Mouse (Mus musculus) embryonic facial prominence, embryonic 13.5 days (tissue): ENCODE measurements at regions not wholly inside any gene's neighbourhood (a gene's known extent, or its start where the extent isn't known, plus 50 kb on each side); places are given as distances from the start of the nearest gene placed in this dataset.
A peak's percentile ranks its signal among the peaks of the same experiment; 100 is the strongest.

Experiments used
- ATAC-seq: fragments of 200-750 bp; cut with Nextera tagmentation; 2 replicates; pipeline ENCODE4 v1.8.0; 2017; ENCODE audit warnings: low read depth; ENCODE audit not compliant: insufficient number of reproducible peaks, insufficient read depth, low FRiP score, low TSS enrichment
- H3K27ac ChIP-seq: fragments of 300-500 bp; sonication (generic); 2 replicates; pipeline ENCODE4 v1.5.1; 2015; ENCODE audit warnings: moderate library complexity, mild to moderate bottlenecking, inconsistent platforms
- H3K27me3 ChIP-seq: fragments of 300-500 bp; sonication (generic); 2 replicates; pipeline ENCODE4 v1.6.1; 2015; ENCODE audit warnings: mild to moderate bottlenecking, inconsistent platforms
- H3K36me3 ChIP-seq: fragments of 300-500 bp; sonication (generic); 2 replicates; pipeline ENCODE4 v1.6.1; 2015; ENCODE audit warnings: mild to moderate bottlenecking, inconsistent platforms
- H3K4me1 ChIP-seq: fragments of 300-500 bp; sonication (generic); 2 replicates; pipeline ENCODE4 v1.6.1; 2015; ENCODE audit warnings: inconsistent platforms
- H3K4me2 ChIP-seq: fragments of 300-500 bp; sonication (generic); 2 replicates; pipeline ENCODE4 v1.6.1; 2015; ENCODE audit warnings: moderate library complexity, mild to moderate bottlenecking, inconsistent platforms
- H3K4me3 ChIP-seq: fragments of 300-500 bp; sonication (generic); 2 replicates; pipeline ENCODE4 v1.5.1; 2015; ENCODE audit warnings: mild to moderate bottlenecking, inconsistent platforms
- H3K9ac ChIP-seq: fragments of 300-500 bp; sonication (generic); 2 replicates; pipeline ENCODE4 v1.6.1; 2015; ENCODE audit warnings: mild to moderate bottlenecking, inconsistent platforms
- H3K9me3 ChIP-seq: fragments of 300-500 bp; sonication (generic); 2 replicates; pipeline ENCODE4 v1.6.1; 2016; ENCODE audit warnings: inconsistent platforms
- WGBS: fragments of 180-500 bp; shearing (Covaris S2); methylation state at CpG from one replicate; pipeline ENCODE4 v1.1.7; 2015; ENCODE audit warnings: mixed read lengths; 5-methylcytosine and 5-hydroxymethylcytosine counted together

DNA sequence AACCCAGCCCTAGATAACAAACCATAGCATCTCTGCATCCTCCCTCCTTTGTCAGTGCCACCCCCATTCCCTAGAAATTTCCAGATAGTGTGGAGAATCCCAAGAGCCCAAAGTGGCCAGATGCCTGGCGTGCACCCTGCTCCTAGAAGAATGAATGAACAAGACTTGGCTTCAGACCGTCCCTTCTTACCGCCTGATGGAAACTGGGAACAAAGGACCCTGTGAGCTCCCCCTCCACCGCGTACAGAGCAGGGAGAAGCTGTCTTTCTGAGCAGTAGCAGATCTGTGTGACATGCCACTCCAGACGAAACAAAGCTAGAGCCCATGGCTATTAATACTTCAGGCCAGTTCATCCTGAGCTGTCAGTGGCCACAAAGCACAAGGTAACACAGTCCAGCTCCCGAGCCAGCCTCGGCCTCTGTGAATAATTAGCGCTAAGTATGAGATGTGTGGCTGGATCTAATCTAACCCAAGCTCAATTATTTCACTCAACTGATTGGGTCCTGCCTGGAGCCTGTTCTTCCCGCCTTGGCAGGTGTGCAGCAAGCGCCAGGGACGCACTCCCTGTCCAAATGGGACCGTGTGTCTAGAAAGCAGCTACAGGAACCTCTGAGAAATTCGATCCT lies 111.6 kb downstream of the Cxcl12 start:
- Histone ChIP-seq H3K4me3 (no peak overlapping the region), H3K9me3 (no peaks in the 10 kb centered on the region), H3K4me2 (no peak overlapping the region), H3K4me1 (peaks cover 24% of the 10 kb centered on the region), H3K27me3 (peaks cover 41% of the 10 kb centered on the region), H3K9ac (0 out of 2 replicates have a peak overlapping the region, but pooled peaks have one; percentile 40), H3K36me3 (no peaks in the 10 kb centered on the region), H3K27ac (no peak overlapping the region)
- ATAC-seq, result no peak
- WGBS, result 25% methylated on average over 14 of the region's 14 CpGs

DNA sequence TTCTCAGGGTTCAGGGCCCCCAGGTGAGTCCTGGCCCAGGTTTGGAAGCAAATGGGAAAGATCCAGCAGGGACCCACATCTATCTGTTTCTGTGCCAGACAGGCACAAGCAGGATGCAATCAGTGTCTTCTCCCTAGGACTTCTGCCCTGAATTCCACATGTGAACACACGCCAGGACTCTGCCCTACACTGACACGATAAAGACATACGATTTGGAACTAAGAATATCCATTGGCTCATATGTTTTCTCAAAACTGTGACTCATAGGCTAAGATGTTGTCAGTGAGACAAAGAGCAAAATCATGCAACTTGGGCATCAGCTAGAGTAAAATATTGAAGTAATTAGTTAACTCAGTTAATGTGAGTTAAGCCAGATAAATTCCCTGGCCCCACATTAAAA lies 112.6 kb downstream of the Cxcl12 start:
- Histone ChIP-seq H3K36me3 (no peaks in the 10 kb centered on the region), H3K27me3 (peaks cover 35% of the 10 kb centered on the region), H3K4me2 (no peak overlapping the region), H3K9me3 (no peaks in the 10 kb centered on the region), H3K4me3 (no peak overlapping the region), H3K9ac (no peak overlapping the region), H3K27ac (no peak overlapping the region), H3K4me1 (peaks cover 19% of the 10 kb centered on the region)
- no peak for ATAC-seq
- WGBS, result 85% methylated on average over 3 of the region's 3 CpGs

DNA sequence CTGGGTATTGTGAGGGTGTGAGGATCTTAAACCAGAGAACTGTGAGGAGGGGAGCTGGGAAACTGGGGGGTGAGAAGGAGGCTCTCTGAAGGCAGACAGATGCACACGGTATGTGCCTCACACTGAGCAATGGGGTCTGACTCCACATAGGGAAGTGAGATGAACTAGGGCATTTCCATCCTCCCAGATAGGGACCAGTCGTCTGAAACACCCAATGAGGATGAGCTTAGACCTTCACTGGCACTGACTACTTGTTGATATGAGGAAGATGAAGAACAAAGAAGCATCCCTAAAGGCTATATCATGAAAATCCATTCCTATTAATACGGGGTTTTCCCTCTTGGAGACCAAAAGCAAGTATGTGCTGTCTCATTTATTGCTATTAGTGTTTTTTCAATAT lies 115.3 kb downstream of the Cxcl12 start:
- Histone ChIP-seq H3K9me3 (no peaks in the 10 kb centered on the region), H3K9ac (no peak overlapping the region), H3K27me3 (peaks cover 30% of the 10 kb centered on the region), H3K4me3 (no peak overlapping the region), H3K4me1 (peaks cover 17% of the 10 kb centered on the region), H3K4me2 (no peak overlapping the region), H3K27ac (no peak overlapping the region), H3K36me3 (no peaks in the 10 kb centered on the region)
- ATAC-seq, result no peak
- WGBS, result 83% methylated on average over 3 of the region's 3 CpGs

DNA sequence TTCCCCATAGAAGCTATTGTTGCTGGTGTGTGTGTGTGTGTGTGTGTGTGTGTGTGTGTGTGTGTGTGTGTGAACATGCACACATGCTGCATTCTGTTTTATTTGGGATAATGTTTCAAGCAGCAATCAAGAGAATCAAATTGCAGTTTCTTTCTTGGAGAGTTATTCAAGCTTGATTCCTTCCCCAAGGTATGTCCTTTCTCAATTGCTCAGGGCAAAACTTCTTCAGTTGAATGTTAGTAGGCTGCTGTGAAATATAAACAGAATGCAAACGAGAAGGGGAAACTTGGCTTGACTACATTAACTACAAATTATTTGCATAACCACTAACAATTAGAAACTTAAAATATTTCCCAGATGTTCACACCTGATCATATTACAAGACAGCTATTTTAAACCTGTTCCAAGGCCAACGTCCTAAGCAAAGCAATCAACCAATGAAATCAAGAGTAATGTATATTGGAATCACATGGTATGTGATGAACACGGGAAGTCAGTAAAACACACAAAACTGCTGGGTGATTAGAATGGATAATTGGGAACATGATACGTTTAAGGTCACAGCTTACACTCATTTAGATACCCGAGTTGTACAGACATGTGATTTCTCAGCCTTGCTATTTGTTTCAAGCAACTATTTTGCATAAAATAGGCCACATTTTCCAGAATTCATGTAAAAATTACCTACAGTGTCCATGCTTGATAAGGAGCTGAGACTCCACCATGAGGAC lies 116.2 kb downstream of the Cxcl12 start:
- no peak overlapping the region for H3K9ac ChIP-seq
- no peak for ATAC-seq
- peaks cover 21% of the 10 kb centered on the region for H3K27me3 ChIP-seq
- no peak overlapping the region for H3K27ac ChIP-seq
- no peak overlapping the region for H3K4me2 ChIP-seq
- no peaks in the 10 kb centered on the region for H3K36me3 ChIP-seq
- no peak overlapping the region for H3K4me3 ChIP-seq
- peaks cover 13% of the 10 kb centered on the region for H3K4me1 ChIP-seq
- no peaks in the 10 kb centered on the region for H3K9me3 ChIP-seq
- 22% methylated on average over 5 of the region's 5 CpGs for WGBS

DNA sequence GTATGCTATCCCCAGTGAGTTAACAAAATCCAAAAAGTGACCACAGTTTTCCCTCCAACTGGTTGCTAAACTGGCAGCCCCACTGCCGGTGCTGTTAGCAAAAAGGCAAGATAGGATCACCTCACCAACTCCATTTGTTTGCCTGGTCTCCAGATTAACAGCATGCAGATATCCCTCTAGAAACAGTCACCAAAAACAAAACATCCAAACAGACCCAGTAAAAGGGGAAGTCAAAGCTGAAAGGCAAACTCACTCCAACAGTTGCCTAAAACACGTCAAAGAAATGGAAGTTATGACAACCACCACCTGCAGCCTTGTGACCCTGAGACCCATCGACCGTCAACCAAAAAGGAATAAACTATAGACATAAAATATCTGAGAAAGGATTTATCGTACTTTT lies 119.1 kb downstream of the Cxcl12 start:
- Histone ChIP-seq H3K9ac (no peak overlapping the region), H3K4me2 (no peak overlapping the region), H3K9me3 (no peaks in the 10 kb centered on the region), H3K36me3 (no peaks in the 10 kb centered on the region), H3K4me1 (no peaks in the 10 kb centered on the region; the same call in 1 of the 2 replicates), H3K27me3 (no peaks in the 10 kb centered on the region; the same call in 1 of the 2 replicates), H3K27ac (no peak overlapping the region), H3K4me3 (no peak overlapping the region)
- ATAC-seq, result no peak
- 88% methylated on average over 5 of the region's 5 CpGs for WGBS

DNA sequence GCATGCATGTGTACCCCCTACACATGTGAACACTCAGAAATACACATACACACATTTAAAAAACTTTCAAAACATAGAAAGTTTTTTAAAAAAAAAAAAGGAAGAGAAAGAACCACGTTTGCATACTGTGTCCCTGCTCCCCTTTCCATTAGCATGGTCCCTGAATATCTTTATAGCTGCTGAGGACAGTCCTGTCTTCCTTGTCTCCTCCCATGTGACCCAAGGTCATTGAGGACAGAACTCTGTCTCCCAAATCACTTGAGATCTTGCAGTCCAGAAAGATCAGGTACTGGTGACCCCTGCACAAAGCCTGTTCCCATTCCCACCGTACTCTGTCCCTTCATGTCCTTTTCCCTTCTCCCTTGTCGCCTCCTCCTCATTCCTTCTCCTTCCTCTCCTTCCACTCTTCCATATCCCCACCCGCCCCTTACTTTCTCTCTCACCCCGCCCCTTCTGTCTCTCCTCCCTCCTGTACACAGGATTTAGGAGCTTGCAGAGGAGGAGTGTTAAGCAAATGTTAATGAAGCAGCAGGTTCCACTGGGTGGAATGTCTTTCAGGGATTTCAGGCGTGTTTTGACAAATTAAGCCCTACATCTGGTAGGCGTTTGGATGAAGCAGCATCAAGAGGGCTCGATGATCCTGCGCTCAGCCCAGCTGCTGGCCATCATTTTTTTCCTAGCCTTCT lies 125.6 kb downstream of the Cxcl12 start:
- Histone ChIP-seq H3K9ac (no peak overlapping the region), H3K36me3 (no peaks in the 10 kb centered on the region), H3K27ac (no peak overlapping the region), H3K27me3 (peaks cover 4% of the 10 kb centered on the region; the same call in 1 of the 2 replicates), H3K4me1 (no peaks in the 10 kb centered on the region), H3K9me3 (no peaks in the 10 kb centered on the region), H3K4me2 (no peak overlapping the region), H3K4me3 (no peak overlapping the region)
- no peak for ATAC-seq
- 24% methylated on average over 9 of the region's 9 CpGs for WGBS

DNA sequence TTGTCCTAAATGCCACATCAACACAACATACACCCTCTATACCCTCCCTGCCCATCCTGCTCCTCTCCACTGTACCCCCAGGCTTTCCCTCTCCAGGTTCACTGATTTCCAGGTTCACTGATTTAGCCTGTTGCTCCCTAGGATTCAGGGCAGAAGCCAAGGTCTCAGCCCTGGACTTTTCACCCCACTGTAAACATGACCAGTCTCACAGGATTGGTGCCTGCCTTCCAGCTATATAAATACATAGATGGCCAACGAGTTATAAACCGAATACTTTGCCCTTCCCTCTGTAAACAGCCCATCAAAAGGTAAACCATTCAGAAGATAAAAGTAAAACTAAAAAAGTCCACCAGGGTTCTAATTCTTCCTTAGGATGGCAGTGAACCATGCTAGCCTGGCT lies 129.6 kb downstream of the Cxcl12 start:
- H3K4me1 ChIP-seq, result no peaks in the 10 kb centered on the region
- no peaks in the 10 kb centered on the region for H3K9me3 ChIP-seq
- 96% methylated on average over 2 of the region's 2 CpGs for WGBS
- H3K4me3 ChIP-seq, result no peak overlapping the region
- H3K36me3 ChIP-seq, result no peaks in the 10 kb centered on the region
- no peak overlapping the region for H3K4me2 ChIP-seq
- no peak for ATAC-seq
- H3K27ac ChIP-seq, result no peak overlapping the region
- no peak overlapping the region for H3K9ac ChIP-seq
- H3K27me3 ChIP-seq, result peaks cover 4% of the 10 kb centered on the region; the same call in 1 of the 2 replicates

DNA sequence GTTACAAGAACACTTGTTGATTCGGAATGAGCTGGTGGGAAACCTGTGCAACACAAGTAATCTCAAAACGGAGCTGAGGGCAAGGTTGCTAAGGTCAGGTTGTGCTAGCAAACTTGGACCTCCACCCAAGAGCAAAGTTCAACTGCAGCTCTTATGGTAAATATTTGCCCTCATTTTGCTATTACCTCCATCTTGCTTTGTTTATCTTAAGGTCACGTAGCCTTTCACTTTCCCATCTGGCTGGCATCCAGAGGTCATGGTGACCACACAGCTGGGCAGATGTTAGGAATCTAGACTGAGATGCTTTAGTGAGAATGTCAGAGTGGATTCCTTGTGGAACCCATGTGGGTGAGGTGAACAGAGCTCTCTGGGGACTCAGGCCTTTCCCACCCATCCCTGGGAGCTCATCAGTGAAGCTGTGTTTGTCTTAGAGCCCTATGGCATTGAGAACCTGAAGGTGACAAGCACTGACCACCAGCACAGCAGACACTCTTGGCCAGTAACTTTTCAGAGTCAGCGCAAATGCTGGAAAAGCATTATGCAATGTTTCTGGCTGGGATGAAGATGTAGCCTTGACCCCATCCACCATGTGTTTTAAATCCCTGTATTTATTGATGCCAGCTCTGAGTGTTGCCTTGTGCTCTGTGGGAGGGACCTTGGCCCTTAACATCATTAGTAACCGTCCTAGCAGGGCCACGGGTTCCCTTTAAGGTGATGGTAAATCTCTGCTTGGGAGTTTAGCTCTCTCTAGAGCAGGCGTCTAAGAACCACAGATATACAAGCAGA lies 131.4 kb downstream of the Cxcl12 start:
- WGBS, result 51% methylated on average over 7 of the region's 7 CpGs
- no peak for ATAC-seq
- Histone ChIP-seq H3K4me1 (no peaks in the 10 kb centered on the region), H3K27ac (no peak overlapping the region), H3K4me2 (no peak overlapping the region), H3K27me3 (peaks cover 4% of the 10 kb centered on the region; the same call in 1 of the 2 replicates), H3K4me3 (no peak overlapping the region), H3K9me3 (no peaks in the 10 kb centered on the region), H3K36me3 (no peaks in the 10 kb centered on the region), H3K9ac (no peak overlapping the region)

DNA sequence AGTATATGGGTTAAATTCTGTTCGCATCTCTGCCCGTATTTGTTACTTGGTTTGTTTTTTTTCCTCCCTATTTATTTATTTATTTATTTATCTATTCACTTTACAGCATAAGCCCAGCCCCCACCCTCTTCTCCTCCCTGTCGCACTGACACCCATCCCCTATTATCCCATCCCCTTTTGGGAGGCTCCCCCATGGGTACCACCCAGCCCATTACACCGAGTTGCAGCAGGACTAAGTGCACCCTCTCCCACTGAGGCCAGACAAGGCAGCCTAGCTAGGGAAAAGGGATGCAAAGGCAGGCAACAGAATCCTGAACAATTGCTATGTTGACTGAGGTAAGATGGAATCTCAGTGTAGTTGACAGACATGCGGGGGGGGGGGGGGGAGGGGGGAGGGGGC lies 135.0 kb downstream of the Cxcl12 start:
- Histone ChIP-seq H3K4me2 (no peak overlapping the region), H3K36me3 (no peaks in the 10 kb centered on the region), H3K27ac (no peak overlapping the region), H3K9me3 (no peaks in the 10 kb centered on the region), H3K9ac (no peak overlapping the region), H3K4me1 (no peaks in the 10 kb centered on the region), H3K27me3 (no peaks in the 10 kb centered on the region), H3K4me3 (no peak overlapping the region)
- 48% methylated on average over 5 of the region's 5 CpGs for WGBS
- ATAC-seq, result no peak

DNA sequence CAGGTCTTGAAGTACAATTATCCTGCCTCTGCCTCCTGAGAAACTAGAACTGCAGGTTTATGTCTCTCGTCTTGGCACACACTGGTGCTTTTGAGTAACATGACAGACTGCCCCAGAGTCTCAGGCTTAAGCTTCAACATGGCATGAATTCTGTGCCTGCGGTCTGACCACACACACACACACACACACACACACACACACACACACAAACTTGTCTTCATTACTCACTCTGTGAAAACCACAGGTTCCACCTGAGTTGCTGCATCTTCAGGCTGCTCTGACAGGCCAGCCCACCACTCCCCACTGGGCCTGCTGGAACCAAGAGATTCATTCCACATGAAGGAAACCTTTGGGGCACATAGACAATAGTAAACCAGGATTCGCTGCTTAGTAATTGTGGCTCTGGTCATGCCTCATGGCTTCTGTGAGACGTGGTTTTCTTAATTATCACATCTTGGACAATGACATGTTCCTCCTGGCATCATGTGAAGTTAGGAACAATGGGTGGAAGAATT lies 137.5 kb downstream of the Cxcl12 start:
- H3K4me3 ChIP-seq, result no peak overlapping the region
- H3K27me3 ChIP-seq, result no peaks in the 10 kb centered on the region
- no peak for ATAC-seq
- H3K36me3 ChIP-seq, result no peaks in the 10 kb centered on the region
- no peaks in the 10 kb centered on the region for H3K9me3 ChIP-seq
- no peak overlapping the region for H3K4me2 ChIP-seq
- 74% methylated on average over 4 of the region's 4 CpGs for WGBS
- H3K27ac ChIP-seq, result no peak overlapping the region
- H3K4me1 ChIP-seq, result 0 out of 2 replicates have a peak, but pooled peaks cover 3% of the 10 kb centered on the region
- H3K9ac ChIP-seq, result no peak overlapping the region

DNA sequence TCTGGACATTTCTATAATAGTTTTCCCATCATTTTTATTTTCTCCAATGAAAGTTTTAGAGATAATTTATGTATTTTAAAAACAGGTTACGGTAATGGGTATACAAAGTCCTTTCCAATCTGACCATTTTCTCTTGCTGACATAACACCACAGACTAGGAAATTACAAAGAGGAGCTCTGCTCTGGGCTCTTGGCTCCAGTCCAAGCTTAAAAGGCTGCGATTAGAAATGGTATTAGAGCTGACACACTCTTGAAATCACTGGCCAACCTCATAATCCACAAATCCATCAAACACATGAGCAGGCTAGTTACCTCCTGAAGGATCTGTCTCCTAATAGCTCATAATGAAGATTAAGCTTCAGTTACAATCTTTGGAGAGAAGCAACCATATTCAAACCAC lies 140.3 kb downstream of the Cxcl12 start:
- Histone ChIP-seq H3K27ac (no peak overlapping the region), H3K4me3 (no peak overlapping the region), H3K9ac (no peak overlapping the region), H3K27me3 (no peaks in the 10 kb centered on the region), H3K4me2 (no peak overlapping the region), H3K36me3 (no peaks in the 10 kb centered on the region), H3K4me1 (peaks cover 14% of the 10 kb centered on the region), H3K9me3 (no peaks in the 10 kb centered on the region)
- ATAC-seq, result no peak
- WGBS, result 60% methylated on average over 2 of the region's 2 CpGs
